Mouse (Mus musculus): ENCODE measurements at regions not wholly inside any gene's neighbourhood (a gene's known extent, or its start where the extent isn't known, plus 50 kb on each side); places are given as distances from the start of the nearest gene placed in this dataset.

DNA sequence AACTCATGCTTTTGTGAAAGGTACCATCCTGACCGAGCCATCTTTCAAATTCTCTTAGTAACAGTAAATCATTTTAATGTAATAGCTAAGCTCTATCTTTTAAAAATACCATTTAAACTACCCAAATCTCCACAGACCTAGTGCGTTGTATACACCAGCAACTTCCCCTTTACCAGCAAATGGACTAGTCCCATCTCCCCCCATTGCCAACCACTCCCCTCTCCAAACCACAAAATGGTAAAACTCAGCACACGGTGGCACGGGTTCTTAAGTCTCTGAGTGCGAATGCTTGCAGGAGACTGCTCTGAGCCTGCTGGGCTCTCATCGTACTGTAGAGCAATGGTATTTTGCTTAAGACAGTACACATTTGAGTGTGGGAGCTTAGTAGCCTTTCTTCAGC is 106.7 kb upstream of the Atp1b1 start:
- TF ChIP-seq CTCF (IDR thresholded peaks at IDR 0.05; ENCODE audit: control insufficient read depth, insufficient read depth, insufficient replicate concordance, low read depth, low read length) (no peak), POLR2A (IDR thresholded peaks at IDR 0.05; ENCODE audit: control insufficient read depth, low read depth, low read length) (no peak)

Measured in testis, adult 2 months (tissue).